Mouse (Mus musculus) lung, postnatal 4 days (tissue): ENCODE results near the gene Gsn.

Experiments used
- DNase-seq, 2 experiments: peaks; one replicate each; pipeline ENCODE4 v3.0.0; 2021

Gene Gsn

GRCm38 (mm10) chr2:35328064-35328792 lies 72.0 kb downstream of the Gsn start:
- no peak for DNase-seq

- DNase-seq: no peak
These were observed 72.9 kb downstream of the Gsn start for GRCm38 (mm10) chr2:35329061-35329460.

GRCm38 (mm10) chr2:35331205-35331604 lies 75.0 kb downstream of the Gsn start:
- DNase-seq: no peak

- no peak for DNase-seq
These were observed 77.5 kb downstream of the Gsn start for GRCm38 (mm10) chr2:35333670-35334069.

GRCm38 (mm10) chr2:35335620-35336019 lies 79.4 kb downstream of the Gsn start:
- DNase-seq: no peak

GRCm38 (mm10) chr2:35336388-35337280 lies 80.5 kb downstream of the Gsn start, which contains the start of gene Stom:
Stom (minus strand) TSS chr2:35336976.
- peak; percentile 100 for DNase-seq

- DNase-seq: no peak
These were observed 81.2 kb downstream of the Gsn start for GRCm38 (mm10) chr2:35337419-35337818.

GRCm38 (mm10) chr2:35338036-35338435 lies 81.9 kb downstream of the Gsn start:
- no peak for DNase-seq

GRCm38 (mm10) chr2:35338707-35339106 lies 82.5 kb downstream of the Gsn start:
- peak; percentile 62 to 69 for DNase-seq

GRCm38 (mm10) chr2:35342605-35343004 lies 86.4 kb downstream of the Gsn start:
- no peak for DNase-seq

- DNase-seq: no peak
These were observed 89.8 kb downstream of the Gsn start for GRCm38 (mm10) chr2:35345984-35346383.

GRCm38 (mm10) chr2:35349184-35349583 lies 93.0 kb downstream of the Gsn start:
- DNase-seq: no peak
